Mouse (Mus musculus) MEL (cell line): ENCODE data around the gene Aktip. TPM values are rescaled to one million over a fixed set of nuclear protein-coding genes. Genes with fewer than 3 reads are reported as not detected.

Experiments used
- DNase-seq: peaks from one replicate; pipeline ENCODE4 v3.0.0; 2011; ENCODE audit warnings: low read depth, low spot score
- H3K27ac ChIP-seq: 2 replicates; pipeline ENCODE4 v1.5.1; 2012; ENCODE audit warnings: low read depth, mild to moderate bottlenecking, control low read depth, low read length, moderate library complexity; ENCODE audit not compliant: control insufficient read depth
- H3K27me3 ChIP-seq, 2 experiments: fragments of 150-350 bp in 1 of 2; sonication (generic) in 1 of 2; 2 replicates each; pipeline ENCODE4 v1.6.1; 2012; ENCODE audit warnings: low read length in 2 of 2, mild to moderate bottlenecking in 2 of 2, improper control_type of control experiment in 1 of 2, moderate library complexity in 1 of 2; ENCODE audit not compliant: insufficient read depth in 2 of 2, control insufficient read depth in 1 of 2
- H3K36me3 ChIP-seq, 2 experiments: 2 replicates each; pipeline ENCODE4 v1.6.1; 2012 to 2014; ENCODE audit warnings: low read length in 2 of 2, improper control_type of control experiment in 1 of 2, inconsistent platforms in 1 of 2, mild to moderate bottlenecking in 1 of 2; ENCODE audit not compliant: insufficient read depth in 2 of 2, control insufficient read depth in 1 of 2
- H3K4me1 ChIP-seq, 2 experiments: fragments of 150-350 bp in 1 of 2; sonication (generic) in 1 of 2; 2 replicates each; pipeline ENCODE4 v1.6.1; 2012; ENCODE audit warnings: low read length in 2 of 2, improper control_type of control experiment in 1 of 2, mild to moderate bottlenecking in 1 of 2; ENCODE audit not compliant: insufficient read depth in 2 of 2, control insufficient read depth in 1 of 2
- H3K4me3 ChIP-seq, 2 experiments: fragments of 150-350 bp in 1 of 2; sonication (generic) in 1 of 2; 2 replicates each; pipeline ENCODE4 v1.5.1; 2012; ENCODE audit warnings: low read depth in 2 of 2, low read length in 2 of 2, mild to moderate bottlenecking in 2 of 2, moderate library complexity in 2 of 2, control low read depth in 1 of 2, improper control_type of control experiment in 1 of 2; ENCODE audit not compliant: control insufficient read depth in 1 of 2, insufficient read depth in 1 of 2
- H3K79me2 ChIP-seq: 2 replicates; pipeline ENCODE4 v1.6.1; 2012; ENCODE audit warnings: mild to moderate bottlenecking, low read length, moderate library complexity; ENCODE audit not compliant: control insufficient read depth, poor library complexity, insufficient read depth
- H3K9ac ChIP-seq: 2 replicates; pipeline ENCODE4 v1.6.1; 2012; ENCODE audit warnings: low read depth, mild to moderate bottlenecking, control low read depth, low read length, moderate library complexity; ENCODE audit not compliant: control insufficient read depth, poor library complexity, severe bottlenecking
- H3K9me3 ChIP-seq: fragments of 150-350 bp; sonication (generic); replicated peaks from 2 replicates; pipeline ENCODE4 v1.6.1; 2012; ENCODE audit warnings: mild to moderate bottlenecking, low read length, improper control_type of control experiment, moderate library complexity; ENCODE audit not compliant: insufficient read depth
- BHLHE40 ChIP-seq: IDR thresholded peaks from 2 replicates; pipeline ENCODE4 v1.6.1; 2012; ENCODE audit warnings: low read depth, mild to moderate bottlenecking, inconsistent platforms, low read length, improper control_type of control experiment, borderline replicate concordance
- CHD1 ChIP-seq: IDR thresholded peaks from 2 replicates; pipeline ENCODE4 v1.6.1; 2012; ENCODE audit warnings: low read depth, mild to moderate bottlenecking, inconsistent platforms, low read length, improper control_type of control experiment
- CHD2 ChIP-seq: IDR thresholded peaks from 2 replicates; pipeline ENCODE4 v1.6.1; 2011; ENCODE audit warnings: low read length, improper control_type of control experiment
- CTCF ChIP-seq, 3 experiments: IDR thresholded peaks in 2 of 3; conservative IDR thresholded peaks in 1 of 3; 2 replicates each; pipeline ENCODE4 v1.5.1; 2011 to 2012; ENCODE audit warnings: low read length in 3 of 3, low read depth in 2 of 3, mild to moderate bottlenecking in 2 of 3, improper control_type of control experiment in 1 of 3, inconsistent platforms in 1 of 3, mixed read lengths in 1 of 3, moderate library complexity in 1 of 3; ENCODE audit not compliant: control insufficient read depth in 1 of 3, insufficient read depth in 1 of 3, poor library complexity in 1 of 3, severe bottlenecking in 1 of 3
- E2F4 ChIP-seq: IDR thresholded peaks from 2 replicates; pipeline ENCODE4 v1.6.1; 2011; ENCODE audit warnings: low read depth, low read length, improper control_type of control experiment, borderline replicate concordance
- ELF1 ChIP-seq: IDR thresholded peaks from 2 replicates; pipeline ENCODE4 v1.6.1; 2014; ENCODE audit warnings: low read depth, mild to moderate bottlenecking, inconsistent platforms, low read length, improper control_type of control experiment, moderate library complexity
- EP300 ChIP-seq, 2 experiments: IDR thresholded peaks; 2 replicates each; pipeline ENCODE4 v1.6.1; 2011; ENCODE audit warnings: improper control_type of control experiment in 2 of 2, low read length in 2 of 2, low read depth in 1 of 2, mild to moderate bottlenecking in 1 of 2
- GABPA ChIP-seq: IDR thresholded peaks from 2 replicates; pipeline ENCODE4 v1.6.1; 2012; ENCODE audit warnings: low read depth, mild to moderate bottlenecking, inconsistent platforms, low read length, improper control_type of control experiment, moderate library complexity
- HCFC1 ChIP-seq: IDR thresholded peaks from 2 replicates; pipeline ENCODE4 v1.6.1; 2012; ENCODE audit warnings: low read depth, mild to moderate bottlenecking, inconsistent platforms, low read length, improper control_type of control experiment, moderate library complexity
- JUND ChIP-seq: IDR thresholded peaks from 2 replicates; pipeline ENCODE4 v1.6.1; 2011; ENCODE audit warnings: low read depth, mild to moderate bottlenecking, improper control_type of control experiment, low read length
- MAFK ChIP-seq: IDR thresholded peaks from 2 replicates; pipeline ENCODE4 v1.6.1; 2011; ENCODE audit warnings: low read depth, mild to moderate bottlenecking, low read length, improper control_type of control experiment, borderline replicate concordance
- MAZ ChIP-seq: IDR thresholded peaks from 2 replicates; pipeline ENCODE4 v1.6.1; 2012; ENCODE audit warnings: low read depth, mild to moderate bottlenecking, inconsistent platforms, low read length, improper control_type of control experiment
- MEF2A ChIP-seq: IDR thresholded peaks from 2 replicates; pipeline ENCODE4 v1.6.1; 2014; ENCODE audit warnings: low read depth, mild to moderate bottlenecking, inconsistent platforms, low read length, improper control_type of control experiment; ENCODE audit not compliant: poor library complexity, insufficient replicate concordance, severe bottlenecking; ENCODE audit errors: extremely low read depth
- MXI1 ChIP-seq: IDR thresholded peaks from 2 replicates; pipeline ENCODE4 v1.6.1; 2011; ENCODE audit warnings: mild to moderate bottlenecking, low read depth, low read length, improper control_type of control experiment
- MYB ChIP-seq: IDR thresholded peaks from 2 replicates; pipeline ENCODE4 v1.6.1; 2011; ENCODE audit warnings: mild to moderate bottlenecking, low read depth, low read length, improper control_type of control experiment
- MYC ChIP-seq: IDR thresholded peaks from 2 replicates; pipeline ENCODE4 v1.6.1; 2011; ENCODE audit warnings: low read depth, mild to moderate bottlenecking, low read length, improper control_type of control experiment, moderate library complexity
- NRF1 ChIP-seq: IDR thresholded peaks from 2 replicates; pipeline ENCODE4 v1.6.1; 2014; ENCODE audit warnings: low read depth, mild to moderate bottlenecking, inconsistent platforms, low read length, improper control_type of control experiment, moderate library complexity; ENCODE audit not compliant: poor library complexity, insufficient read depth, severe bottlenecking
- POLR2AphosphoS2 ChIP-seq: IDR thresholded peaks from 2 replicates; pipeline ENCODE4 v1.6.1; 2011; ENCODE audit warnings: low read length, improper control_type of control experiment
- POLR2AphosphoS5 ChIP-seq: IDR thresholded peaks from 2 replicates; pipeline ENCODE4 v1.6.1; 2012; ENCODE audit warnings: low read depth, borderline replicate concordance, mild to moderate bottlenecking, inconsistent platforms, low read length, moderate library complexity, mixed read lengths
- RAD21 ChIP-seq: IDR thresholded peaks from 2 replicates; pipeline ENCODE4 v1.6.1; 2011; ENCODE audit warnings: mild to moderate bottlenecking, low read depth, low read length, improper control_type of control experiment
- RCOR1 ChIP-seq: IDR thresholded peaks from 2 replicates; pipeline ENCODE4 v1.6.1; 2012; ENCODE audit warnings: low read depth, mild to moderate bottlenecking, inconsistent platforms, low read length, improper control_type of control experiment
- TAL1 ChIP-seq: IDR thresholded peaks from 2 replicates; pipeline ENCODE4 v1.6.1; 2012; ENCODE audit warnings: mild to moderate bottlenecking, inconsistent platforms, low read length, moderate library complexity, mixed read lengths
- TBP ChIP-seq: IDR thresholded peaks from 2 replicates; pipeline ENCODE4 v1.8.0; 2011; ENCODE audit warnings: low read depth, low read length, improper control_type of control experiment
- UBTF ChIP-seq: IDR thresholded peaks from 2 replicates; pipeline ENCODE4 v1.6.1; 2012; ENCODE audit warnings: low read depth, mild to moderate bottlenecking, inconsistent platforms, low read length, improper control_type of control experiment, moderate library complexity, borderline replicate concordance; ENCODE audit not compliant: insufficient read depth
- USF1 ChIP-seq: IDR thresholded peaks from 2 replicates; pipeline ENCODE4 v1.6.1; 2014; ENCODE audit warnings: low read depth, mild to moderate bottlenecking, inconsistent platforms, low read length, improper control_type of control experiment, moderate library complexity
- USF2 ChIP-seq, 2 experiments: IDR thresholded peaks; 2 replicates each; pipeline ENCODE4 v1.6.1; 2011 to 2012; ENCODE audit warnings: improper control_type of control experiment in 2 of 2, low read length in 2 of 2, borderline replicate concordance in 1 of 2, inconsistent platforms in 1 of 2, low read depth in 1 of 2, mild to moderate bottlenecking in 1 of 2; ENCODE audit not compliant: insufficient read depth in 1 of 2
- ZC3H11A ChIP-seq: IDR thresholded peaks from 2 replicates; pipeline ENCODE4 v1.6.1; 2012; ENCODE audit warnings: low read depth, mild to moderate bottlenecking, inconsistent platforms, low read length, improper control_type of control experiment
- ZKSCAN1 ChIP-seq: IDR thresholded peaks from 2 replicates; pipeline ENCODE4 v1.6.1; 2012; ENCODE audit warnings: low read depth, mild to moderate bottlenecking, inconsistent platforms, low read length, improper control_type of control experiment, moderate library complexity
- ZNF384 ChIP-seq: IDR thresholded peaks from 2 replicates; pipeline ENCODE4 v1.6.1; 2012; ENCODE audit warnings: low read depth, mild to moderate bottlenecking, inconsistent platforms, low read length, improper control_type of control experiment
- polyA plus RNA-seq, 2 experiments: library from polyadenylated mRNA; stranded (reverse) in 1 of 2; unstranded in 1 of 2; fragments of >175 nt in 1 of 2; fragments of >200 nt in 1 of 2; gene quantifications; 2 replicates each; pipeline versions ENCODE4 v1.2.1 to v1.2.4; 2012; ENCODE audit warnings: low replicate concordance in 2 of 2, low read depth in 1 of 2; ENCODE audit not compliant: insufficient read length in 2 of 2, insufficient read depth in 1 of 2, missing spikeins in 1 of 2
- total RNA-seq: library from RNA; depleted of rRNA; stranded (reverse); fragments of 300-350 nt; gene quantifications from 2 replicates; pipeline ENCODE4 v1.2.3, GENCODE M21; 2012

Gene Aktip
- total and polyA plus RNA-seq, 3 experiments: 4.6 to 8.5 TPM; not detected in 1

- no peak overlapping the region for H3K9ac ChIP-seq
- H3K79me2 ChIP-seq: no peaks in the 10 kb centered on the region
- no peaks in the 10 kb centered on the region for H3K36me3 ChIP-seq
- no peak overlapping the region for H3K27ac ChIP-seq
- H3K9me3 ChIP-seq: no peaks in the 10 kb centered on the region
- H3K4me3 ChIP-seq: no peak overlapping the region
- no peaks in the 10 kb centered on the region; a peak in 1 of 4 replicates for H3K4me1 ChIP-seq
- TF ChIP-seq POLR2AphosphoS2 (no peak), POLR2AphosphoS5 (no peak), CTCF (IDR thresholded peaks at IDR 0.05 in 2 of 3, conservative IDR thresholded peaks at IDR 0.05 in 1 of 3; ENCODE audit: control insufficient read depth in 1 of 3, insufficient read depth in 1 of 3, low read depth in 2 of 3, low read length in 3 of 3, poor library complexity in 1 of 3, severe bottlenecking in 1 of 3) (no peak), JUND (no peak), BHLHE40 (no peak), MYC (no peak), EP300 (IDR thresholded peaks at IDR 0.05; ENCODE audit: low read depth in 1 of 2, low read length in 2 of 2) (no peak), USF1 (no peak), MEF2A (no peak), ZC3H11A (no peak), MXI1 (no peak), MAZ (no peak), ZKSCAN1 (no peak), CHD1 (no peak), CHD2 (no peak), TBP (no peak), TAL1 (no peak), USF2 (IDR thresholded peaks at IDR 0.05; ENCODE audit: borderline replicate concordance in 1 of 2, insufficient read depth in 1 of 2, low read depth in 1 of 2, low read length in 2 of 2) (no peak), ELF1 (no peak), UBTF (no peak)
- TF ChIP-seq, all 39 proteins: peak for 0
- peaks cover 0 to 1% of the 10 kb centered on the region in 2 experiments; a peak in 1 of 4 replicates for H3K27me3 ChIP-seq
- no peak for DNase-seq
Observed at GRCm38 (mm10) chr8:91194081-91194480, 5.7 kb downstream of the Aktip start.

- Histone ChIP-seq H3K27me3 (peaks cover 0 to 1% of the 10 kb centered on the region in 2 experiments; a peak in 1 of 4 replicates), H3K4me1 (no peaks in the 10 kb centered on the region; a peak in 1 of 4 replicates)
- no peak for TF ChIP-seq HCFC1
- no peak for TF ChIP-seq RCOR1
- TF ChIP-seq ZC3H11A: no peak
- TF ChIP-seq JUND: no peak
- TF ChIP-seq UBTF: no peak
- TF ChIP-seq E2F4: no peak
- TF ChIP-seq ELF1: no peak
- no peak for TF ChIP-seq MAFK
- TF ChIP-seq MYB: no peak
- TF ChIP-seq POLR2AphosphoS2: no peak
- TF ChIP-seq USF1: no peak
- TF ChIP-seq NRF1: no peak
- no peak for TF ChIP-seq GABPA
- TF ChIP-seq RAD21: no peak
- TF ChIP-seq MXI1: no peak
- no peak for TF ChIP-seq MYC
- no peak for TF ChIP-seq ZNF384
Observed at GRCm38 (mm10) chr8:91192941-91193340, 6.8 kb downstream of the Aktip start.

More at GRCm38 (mm10) chr8:91192941-91193340, 6.8 kb downstream of the Aktip start:
- no peaks in the 10 kb centered on the region for H3K9me3 ChIP-seq
- H3K9ac ChIP-seq: no peak overlapping the region
- H3K36me3 ChIP-seq: no peaks in the 10 kb centered on the region
- no peaks in the 10 kb centered on the region for H3K79me2 ChIP-seq
- no peak overlapping the region for H3K4me3 ChIP-seq
- H3K27ac ChIP-seq: no peak overlapping the region
- DNase-seq: no peak
